Mouse (Mus musculus): Measurements from ENCODE around the gene Trak1. TPM values are rescaled to one million over a fixed set of nuclear protein-coding genes. Genes with fewer than 3 reads are reported as not detected.

Trak1 gene
- polyA plus RNA-seq, 2 experiments = 2.9 to 3.1 TPM

DNA sequence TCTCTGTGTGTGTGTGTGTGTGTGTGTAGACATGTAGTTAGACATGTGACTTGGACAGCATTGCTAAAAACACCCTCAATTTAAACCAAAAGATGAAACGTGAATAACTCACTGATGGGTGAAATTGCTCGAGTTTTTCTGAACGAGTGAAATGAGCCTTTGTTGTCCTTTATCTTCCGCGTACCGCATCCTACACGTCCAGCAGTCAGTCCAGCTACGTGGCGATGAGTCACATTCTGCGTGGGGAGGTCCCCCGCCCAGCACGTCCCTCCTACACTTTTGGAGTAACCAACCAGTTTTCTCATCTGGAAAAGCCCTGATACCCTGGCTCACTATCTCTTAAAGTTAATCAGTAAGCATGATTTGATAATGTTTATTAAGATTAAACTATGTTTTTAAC, 116.9 kb downstream of the Trak1 start:
- DNase-seq (ENCODE audit: low read depth in 3 of 3, low spot score in 3 of 3) (no peak), ATAC-seq (ENCODE audit: insufficient read depth) (no peak)
- Histone ChIP-seq H3K4me1 (replicated peaks; ENCODE audit: control insufficient read depth in 2 of 2, insufficient read depth in 2 of 2, low read length in 1 of 2) (no peaks in the 10 kb centered on the region; a peak in 1 of 4 replicates), H3K27me3 (ENCODE audit: control insufficient read depth, insufficient read depth, low read length) (no peaks in the 10 kb centered on the region), H3K9ac (replicated peaks) (no peak overlapping the region), H3K36me3 (replicated peaks; ENCODE audit: control insufficient read depth, insufficient read depth, low read depth) (no peaks in the 10 kb centered on the region), H3K27ac (no peak overlapping the region), H3K4me3 (ENCODE audit: insufficient read depth in 1 of 2, low read depth in 2 of 2, low read length in 2 of 2) (no peak overlapping the region), H3K9me3 (ENCODE audit: control insufficient read depth, low read length) (no peaks in the 10 kb centered on the region), H3K4me2 (ENCODE audit: low read depth) (no peak overlapping the region)
- no peak for TF ChIP-seq EP300 (IDR thresholded peaks at IDR 0.05; ENCODE audit: low read depth)
- TF ChIP-seq CTCF (IDR thresholded peaks at IDR 0.05; ENCODE audit: low read depth) = no peak
- 80% methylated on average over 12 of the region's 12 CpGs for WGBS (ENCODE audit: insufficient replicate concordance)

DNA sequence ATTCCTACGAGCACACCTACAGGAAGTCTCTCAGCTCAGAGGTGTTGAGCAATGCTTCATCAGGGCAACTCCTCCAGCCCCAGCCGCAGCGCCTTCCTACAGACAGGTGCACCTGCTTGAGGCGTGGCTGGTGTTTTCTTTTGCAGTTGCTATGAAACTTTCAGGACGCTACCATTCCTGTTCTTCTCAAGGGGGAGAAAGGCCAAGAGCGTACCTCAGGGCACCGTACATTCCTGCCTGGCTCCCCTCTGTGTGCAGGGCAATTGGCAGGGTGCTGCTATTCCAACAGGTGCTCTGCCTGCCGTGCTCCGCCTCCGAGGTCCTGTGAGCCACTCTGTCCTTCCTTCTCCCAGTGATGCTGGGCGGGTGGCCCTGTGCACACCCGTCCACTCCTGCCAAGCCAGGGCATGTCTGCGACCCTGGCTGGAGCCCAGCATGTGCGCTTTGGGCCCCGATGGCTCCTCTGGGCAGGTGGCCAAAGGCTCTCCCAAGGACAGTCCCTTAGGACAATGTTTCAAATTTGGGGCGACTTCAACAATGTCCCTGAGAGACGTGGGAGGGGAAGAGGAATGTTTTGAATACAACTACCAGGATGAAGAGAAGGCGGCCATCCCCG, 118.4 kb downstream of the Trak1 start:
- TF ChIP-seq EP300 (IDR thresholded peaks at IDR 0.05; ENCODE audit: low read depth) (no peak), CTCF (IDR thresholded peaks at IDR 0.05; ENCODE audit: low read depth) (no peak)
- no peaks in the 10 kb centered on the region for H3K36me3 ChIP-seq (replicated peaks; ENCODE audit: control insufficient read depth, insufficient read depth, low read depth)
- DNase-seq (ENCODE audit: low read depth in 3 of 3, low spot score in 3 of 3) (no peak), ATAC-seq (ENCODE audit: insufficient read depth) (peak; percentile 34; the same call in 1 of the 2 replicates)
- H3K4me3 ChIP-seq (ENCODE audit: insufficient read depth in 1 of 2, low read depth in 2 of 2, low read length in 2 of 2) = no peak overlapping the region
- H3K4me1 ChIP-seq (replicated peaks; ENCODE audit: control insufficient read depth in 2 of 2, insufficient read depth in 2 of 2, low read length in 1 of 2) = peaks cover 0 to 3% of the 10 kb centered on the region in 2 experiments; a peak in 1 of 4 replicates
- H3K4me2 ChIP-seq (ENCODE audit: low read depth) = no peak overlapping the region
- no peak overlapping the region for H3K27ac ChIP-seq
- no peak overlapping the region for H3K9ac ChIP-seq (replicated peaks)
- WGBS (ENCODE audit: insufficient replicate concordance) = 76% methylated on average over 19 of the region's 19 CpGs
- H3K9me3 ChIP-seq (ENCODE audit: control insufficient read depth, low read length) = no peaks in the 10 kb centered on the region
- H3K27me3 ChIP-seq (ENCODE audit: control insufficient read depth, insufficient read depth, low read length) = no peaks in the 10 kb centered on the region

DNA sequence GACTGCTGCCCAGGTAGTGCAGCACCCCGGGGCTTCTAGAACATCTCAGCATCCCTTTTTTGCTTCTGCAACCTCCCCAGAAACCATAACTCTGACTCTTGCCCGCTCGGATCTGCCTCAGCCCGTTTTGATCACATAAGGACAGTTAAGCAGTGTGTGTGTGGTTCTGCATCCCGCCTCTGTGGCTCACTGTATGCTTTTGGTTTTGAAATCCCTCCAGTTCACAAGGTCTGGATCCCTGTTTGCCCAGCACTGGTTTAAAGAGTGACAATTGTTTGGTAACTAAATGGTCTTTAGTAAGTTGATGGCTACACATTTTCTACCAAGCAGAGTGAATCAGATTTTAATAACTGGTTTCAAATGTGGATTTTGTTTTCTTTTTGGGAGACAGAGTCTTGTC, 119.2 kb downstream of the Trak1 start:
- H3K9ac ChIP-seq (replicated peaks) = no peak overlapping the region

DNA sequence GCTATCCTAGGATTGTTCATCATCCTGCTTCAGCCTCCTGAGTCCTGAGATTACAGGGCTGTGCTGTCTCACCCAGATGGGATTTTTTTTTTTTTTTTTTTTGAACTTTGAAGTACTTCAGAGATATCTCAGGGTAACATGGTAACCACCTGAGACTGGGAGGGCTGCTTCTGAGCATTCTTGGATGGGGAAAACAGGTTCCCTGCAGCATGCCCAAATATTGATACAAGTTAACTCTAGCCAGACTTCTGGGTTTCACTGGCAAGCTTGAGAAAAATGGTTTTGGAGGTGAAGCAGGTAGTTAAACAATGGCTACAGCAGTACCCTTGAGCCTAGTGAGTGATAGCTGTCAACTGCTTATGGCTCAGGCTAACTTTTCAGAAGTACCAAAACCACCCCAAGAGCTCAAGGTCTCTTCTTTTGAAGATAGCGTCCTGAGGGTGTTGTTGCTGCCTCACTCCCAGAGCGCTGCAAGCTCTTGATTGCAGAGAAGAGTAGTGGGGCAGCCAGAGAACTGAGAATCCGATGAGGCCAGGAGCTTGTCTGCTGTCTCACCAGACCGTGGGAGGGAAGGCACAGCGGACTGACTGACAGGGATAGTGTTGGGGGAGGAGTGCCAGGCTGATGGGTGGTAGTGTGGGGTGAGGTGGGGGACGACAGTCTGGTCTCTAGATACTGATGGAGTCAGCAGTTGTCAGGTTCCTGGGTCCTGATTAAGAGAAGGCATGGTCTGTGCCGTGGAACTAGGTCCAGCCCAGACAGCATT, 119.8 kb downstream of the Trak1 start:
- no peak overlapping the region for H3K27ac ChIP-seq
- H3K36me3 ChIP-seq (replicated peaks; ENCODE audit: control insufficient read depth, insufficient read depth, low read depth) = no peaks in the 10 kb centered on the region
- no peak overlapping the region for H3K9ac ChIP-seq (replicated peaks)
- 67% methylated on average over 7 of the region's 7 CpGs for WGBS (ENCODE audit: insufficient replicate concordance)
- H3K9me3 ChIP-seq (ENCODE audit: control insufficient read depth, low read length) = no peaks in the 10 kb centered on the region
- no peak overlapping the region for H3K4me3 ChIP-seq (ENCODE audit: insufficient read depth in 1 of 2, low read depth in 2 of 2, low read length in 2 of 2)
- ATAC-seq (ENCODE audit: insufficient read depth) (no peak), DNase-seq (ENCODE audit: low read depth in 3 of 3, low spot score in 3 of 3) (no peak)
- TF ChIP-seq CTCF (IDR thresholded peaks at IDR 0.05; ENCODE audit: low read depth) = no peak
- no peak for TF ChIP-seq EP300 (IDR thresholded peaks at IDR 0.05; ENCODE audit: low read depth)
- H3K4me1 ChIP-seq (replicated peaks; ENCODE audit: control insufficient read depth in 2 of 2, insufficient read depth in 2 of 2, low read length in 1 of 2) = peaks cover 0 to 3% of the 10 kb centered on the region in 2 experiments; a peak in 1 of 4 replicates
- no peaks in the 10 kb centered on the region for H3K27me3 ChIP-seq (ENCODE audit: control insufficient read depth, insufficient read depth, low read length)
- no peak overlapping the region for H3K4me2 ChIP-seq (ENCODE audit: low read depth)

More for the DNA sequence above, 119.2 kb downstream of the Trak1 start:
- no peaks in the 10 kb centered on the region for H3K27me3 ChIP-seq (ENCODE audit: control insufficient read depth, insufficient read depth, low read length)
- DNase-seq (ENCODE audit: low read depth in 3 of 3, low spot score in 3 of 3) (no peak), ATAC-seq (ENCODE audit: insufficient read depth) (no peak)
- 66% methylated on average over 5 of the region's 5 CpGs for WGBS (ENCODE audit: insufficient replicate concordance)
- H3K4me1 ChIP-seq (replicated peaks; ENCODE audit: control insufficient read depth in 2 of 2, insufficient read depth in 2 of 2, low read length in 1 of 2) = peaks cover 0 to 3% of the 10 kb centered on the region in 2 experiments; a peak in 1 of 4 replicates
- no peaks in the 10 kb centered on the region for H3K36me3 ChIP-seq (replicated peaks; ENCODE audit: control insufficient read depth, insufficient read depth, low read depth)
- H3K4me3 ChIP-seq (ENCODE audit: insufficient read depth in 1 of 2, low read depth in 2 of 2, low read length in 2 of 2) = no peak overlapping the region
- H3K27ac ChIP-seq = no peak overlapping the region
- TF ChIP-seq CTCF (IDR thresholded peaks at IDR 0.05; ENCODE audit: low read depth) (no peak), EP300 (IDR thresholded peaks at IDR 0.05; ENCODE audit: low read depth) (no peak)
- no peak overlapping the region for H3K4me2 ChIP-seq (ENCODE audit: low read depth)
- no peaks in the 10 kb centered on the region for H3K9me3 ChIP-seq (ENCODE audit: control insufficient read depth, low read length)

DNA sequence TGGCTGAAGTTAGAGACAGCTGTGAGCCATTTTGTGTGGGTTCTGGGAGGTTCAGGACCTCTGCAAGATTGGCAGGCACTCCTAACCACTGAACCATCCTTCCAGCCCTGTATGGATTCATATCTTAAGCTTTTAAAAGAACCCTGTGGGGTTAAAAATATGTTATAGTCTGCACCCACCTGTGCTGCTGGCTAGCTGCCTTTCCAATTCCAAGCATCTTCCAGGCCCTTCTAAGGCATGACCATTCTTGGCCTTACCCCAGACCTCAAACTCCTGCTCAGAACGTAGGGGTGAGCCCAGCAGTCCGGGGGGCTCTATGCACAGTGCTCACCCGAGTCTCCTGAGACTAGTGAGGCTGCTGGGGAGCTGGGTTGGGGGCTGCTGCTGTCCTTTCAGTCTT, 121.7 kb downstream of the Trak1 start:
- Histone ChIP-seq H3K4me1 (replicated peaks; ENCODE audit: control insufficient read depth in 2 of 2, insufficient read depth in 2 of 2, low read length in 1 of 2) (peaks cover 9 to 11% of the 10 kb centered on the region in 2 experiments; a peak in 3 of 4 replicates), H3K9ac (replicated peaks) (no peak overlapping the region), H3K27ac (no peak overlapping the region), H3K9me3 (ENCODE audit: control insufficient read depth, low read length) (no peaks in the 10 kb centered on the region), H3K4me2 (ENCODE audit: low read depth) (no peak overlapping the region), H3K36me3 (replicated peaks; ENCODE audit: control insufficient read depth, insufficient read depth, low read depth) (no peaks in the 10 kb centered on the region), H3K27me3 (ENCODE audit: control insufficient read depth, insufficient read depth, low read length) (no peaks in the 10 kb centered on the region), H3K4me3 (ENCODE audit: insufficient read depth in 1 of 2, low read depth in 2 of 2, low read length in 2 of 2) (no peak overlapping the region)
- ATAC-seq (ENCODE audit: insufficient read depth) (no peak), DNase-seq (ENCODE audit: low read depth in 3 of 3, low spot score in 3 of 3) (no peak)
- no peak for TF ChIP-seq CTCF (IDR thresholded peaks at IDR 0.05; ENCODE audit: low read depth)
- TF ChIP-seq EP300 (IDR thresholded peaks at IDR 0.05; ENCODE audit: low read depth) = no peak
- WGBS (ENCODE audit: insufficient replicate concordance) = 64% methylated on average over 3 of the region's 3 CpGs

Data from liver, embryonic 14.5 days (tissue).